26 mouse cellular contexts compared by ENCODE assay signal in the genomic region with DNA sequence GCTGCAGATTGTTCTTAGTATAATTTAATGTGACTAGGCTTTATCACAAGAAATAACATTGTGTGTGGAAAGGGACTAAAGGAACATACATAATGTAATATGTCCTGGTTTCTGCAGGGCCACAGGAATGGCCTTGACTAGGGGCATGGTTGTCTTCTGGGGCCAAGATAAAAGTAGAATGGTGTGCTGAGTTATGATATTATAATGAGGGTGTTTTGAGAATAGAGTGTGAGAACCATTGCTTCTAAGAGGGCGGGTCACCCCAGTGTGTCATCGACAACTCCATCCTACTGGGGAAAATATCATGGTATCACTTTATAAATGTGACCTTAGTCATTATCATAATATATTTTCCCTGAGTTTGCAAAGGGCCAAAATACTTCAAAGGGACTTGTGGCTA.
"Had no signal": no experiment of that assay in that cellular context is flagged by ENCODE, and none has a peak within 500 bp of the region (broad histone marks: within the 10 kb centered on the region; RNA-seq: fewer than 3 reads in every experiment).

No protein-coding gene starts in this region.

- H3K27ac ChIP-seq: gastrocnemius, adult 2 months; heart, adult 2 months; hindbrain, embryonic 10.5 days; hindbrain, embryonic 12.5 days; hindbrain, embryonic 14.5 days; intestine, embryonic 15.5 days; kidney, embryonic 15.5 days; layer of hippocampus, adult 2 months; left cerebral cortex, adult 2 months; limb, embryonic 10.5 days; limb, embryonic 12.5 days had no signal

- DNase-seq: gastrocnemius, adult 2 months; gastrocnemius, postnatal 10 days; gastrocnemius, postnatal 25 days; heart, adult 2 months; heart, postnatal 10 days; heart, postnatal 4 days; kidney, adult 18-20 months; kidney, adult 9 months; kidney, postnatal 10 days; kidney, postnatal 25 days; kidney, postnatal 4 days; liver had no signal

- H3K27me3 ChIP-seq: hindbrain, embryonic 12.5 days; intestine, embryonic 15.5 days; kidney, embryonic 15.5 days; limb, embryonic 12.5 days had no signal

- H3K4me1 ChIP-seq: hindbrain, embryonic 10.5 days; hindbrain, embryonic 12.5 days; intestine, embryonic 15.5 days; limb, embryonic 12.5 days had no signal

- H3K36me3 ChIP-seq: hindbrain, embryonic 10.5 days; hindbrain, embryonic 12.5 days; intestine, embryonic 15.5 days; kidney, embryonic 15.5 days; limb, embryonic 10.5 days; limb, embryonic 12.5 days had no signal

- H3K4me3 ChIP-seq: gastrocnemius, adult 2 months; heart, adult 2 months; hindbrain, embryonic 10.5 days; hindbrain, embryonic 12.5 days; intestine, embryonic 15.5 days; kidney, embryonic 15.5 days; layer of hippocampus, adult 2 months; left cerebral cortex, adult 2 months; limb, embryonic 10.5 days; limb, embryonic 12.5 days had no signal

- H3K9ac ChIP-seq: hindbrain, embryonic 12.5 days; hindbrain, embryonic 14.5 days; intestine, embryonic 15.5 days; kidney, embryonic 15.5 days; limb, embryonic 12.5 days had no signal

- ATAC-seq: forebrain, embryonic 16.5 days; hindbrain, embryonic 16.5 days; inflammation-experienced regulatory T-cells, adult 6 months; intestine, embryonic 15.5 days; intestine, postnatal 0 days had no signal

- H3K9me3 ChIP-seq: hindbrain, embryonic 10.5 days; hindbrain, embryonic 12.5 days; intestine, embryonic 15.5 days; kidney, embryonic 15.5 days; limb, embryonic 10.5 days; limb, embryonic 12.5 days had no signal

- H3K4me2 ChIP-seq: heart, embryonic 11.5 days; hindbrain, embryonic 12.5 days; hindbrain, embryonic 14.5 days; intestine, embryonic 15.5 days; kidney, embryonic 15.5 days; limb, embryonic 12.5 days had no signal
